Mouse (Mus musculus): ENCODE measurements around the gene Scn3b. TPM values are rescaled to one million over a fixed set of nuclear protein-coding genes. Genes with fewer than 3 reads are reported as not detected.

The Scn3b gene
- total RNA-seq, 2 experiments from 2014 or later: not detected

- ATAC-seq (replicated peaks; ENCODE audit: low FRiP score, poor library complexity, severe bottlenecking): no peak
These were observed 64.0 kb downstream of the Scn3b start for GRCm38 (mm10) chr9:40332731-40333648.

GRCm38 (mm10) chr9:40333649-40334396, 64.8 kb downstream of the Scn3b start:
- peak; percentile 73; the same call in 1 of the 2 replicates for ATAC-seq (replicated peaks; ENCODE audit: low FRiP score, poor library complexity, severe bottlenecking)

GRCm38 (mm10) chr9:40334617-40335016, 65.6 kb downstream of the Scn3b start:
- no peak for ATAC-seq (replicated peaks; ENCODE audit: low FRiP score, poor library complexity, severe bottlenecking)

GRCm38 (mm10) chr9:40336701-40337100, 67.7 kb downstream of the Scn3b start:
- no peak for ATAC-seq (replicated peaks; ENCODE audit: low FRiP score, poor library complexity, severe bottlenecking)

- ATAC-seq (replicated peaks; ENCODE audit: low FRiP score, poor library complexity, severe bottlenecking): no peak
These were observed 68.3 kb downstream of the Scn3b start for GRCm38 (mm10) chr9:40337131-40337820.

- no peak for ATAC-seq (replicated peaks; ENCODE audit: low FRiP score, poor library complexity, severe bottlenecking)
These were observed 70.6 kb downstream of the Scn3b start for GRCm38 (mm10) chr9:40339578-40339977.

Other genes with a start within 250 kb of the Scn3b start
- gene Olfr981, start 247.8 kb upstream of the Scn3b start, total RNA-seq (2015; ENCODE audit: low replicate concordance): not detected in 2 replicates
- gene Olfr981, start 247.8 kb upstream of the Scn3b start, total RNA-seq (2017; ENCODE audit: low replicate concordance): 0.26 TPM in 1 of 2 replicates, not detected in the other
- gene Olfr982, start 195.4 kb upstream of the Scn3b start, total RNA-seq (2015; ENCODE audit: low replicate concordance): not detected in 2 replicates
- gene Olfr982, start 195.4 kb upstream of the Scn3b start, total RNA-seq (2017; ENCODE audit: low replicate concordance): not detected in 2 replicates
- not detected in 2 replicates for gene Olfr983, start 175.6 kb upstream of the Scn3b start, total RNA-seq (2015; ENCODE audit: low replicate concordance)
- gene Olfr983, start 175.6 kb upstream of the Scn3b start, total RNA-seq (2017; ENCODE audit: low replicate concordance): not detected in 2 replicates
- gene Olfr984, start 155.0 kb upstream of the Scn3b start, total RNA-seq (2015; ENCODE audit: low replicate concordance): not detected in 2 replicates
- gene Olfr984, start 155.0 kb upstream of the Scn3b start, total RNA-seq (2017; ENCODE audit: low replicate concordance): not detected in 2 replicates
- gene Olfr985, start 139.0 kb upstream of the Scn3b start, total RNA-seq (2015; ENCODE audit: low replicate concordance): not detected in 2 replicates
- gene Olfr985, start 139.0 kb upstream of the Scn3b start, total RNA-seq (2017; ENCODE audit: low replicate concordance): not detected in 2 replicates
- 0.58 TPM in 1 of 2 replicates, not detected in the other for gene Tmem225, start 121.1 kb upstream of the Scn3b start, total RNA-seq (2015; ENCODE audit: low replicate concordance)
- not detected in 2 replicates for gene Tmem225, start 121.1 kb upstream of the Scn3b start, total RNA-seq (2017; ENCODE audit: low replicate concordance)
- gene Olfr986, start 88.3 kb upstream of the Scn3b start, total RNA-seq (2015; ENCODE audit: low replicate concordance): 0.19 TPM in 1 of 2 replicates, not detected in the other
- gene Olfr986, start 88.3 kb upstream of the Scn3b start, total RNA-seq (2017; ENCODE audit: low replicate concordance): not detected in 2 replicates
- not detected in 2 replicates for gene Zfp202, start 76.9 kb upstream of the Scn3b start, total RNA-seq (2015; ENCODE audit: low replicate concordance)
- 0.42 TPM in 1 of 2 replicates, not detected in the other for gene Zfp202, start 76.9 kb upstream of the Scn3b start, total RNA-seq (2017; ENCODE audit: low replicate concordance)

All from erythroblast, adult 5-6 weeks (primary cell).